In genomic region chr19:9982852-9983542, GRCm38 (mm10) we compare ENCODE assay signal across 8 mouse cellular contexts. TPM values are rescaled to one million over a fixed set of nuclear protein-coding genes. Genes with fewer than 3 reads are reported as not detected.
DNase-seq lines count a peak whose midpoint lies in the region; ATAC-seq and TF ChIP-seq lines count a peak whose summit lies in the region.

No protein-coding gene starts in this region.

- H3K79me3 ChIP-seq in C2C12 (ENCODE audit: low read depth): peaks cover 27% of the 10 kb centered on the region

- H3K4me3 ChIP-seq in C2C12 (ENCODE audit: insufficient read depth, poor library complexity, severe bottlenecking): peak overlapping the region; percentile 100
- H3K4me3 ChIP-seq in embryonic facial prominence, embryonic 13.5 days: peak overlapping the region; percentile 93
- peak overlapping the region; percentile 93 for H3K4me3 ChIP-seq in heart, embryonic 12.5 days
- peak overlapping the region; percentile 76 for H3K4me3 ChIP-seq in kidney, postnatal 0 days (replicated peaks; ENCODE audit: low read depth, low read length)
- H3K4me3 ChIP-seq in lung, postnatal 0 days (ENCODE audit: low read depth, low read length): peak overlapping the region; percentile 92

- peaks cover 32% of the 10 kb centered on the region for H3K36me3 ChIP-seq in C2C12 (ENCODE audit: control insufficient read depth, insufficient read depth)
- H3K36me3 ChIP-seq in embryonic facial prominence, embryonic 13.5 days: peaks cover 30% of the 10 kb centered on the region
- peaks cover 26% of the 10 kb centered on the region for H3K36me3 ChIP-seq in heart, embryonic 12.5 days
- peaks cover 12% of the 10 kb centered on the region for H3K36me3 ChIP-seq in kidney, postnatal 0 days (ENCODE audit: insufficient read depth, low read length)
- H3K36me3 ChIP-seq in lung, postnatal 0 days (ENCODE audit: insufficient read depth, low read length): peaks cover 11% of the 10 kb centered on the region; the same call in 1 of the 2 replicates

- H3K27me3 ChIP-seq in C2C12 (ENCODE audit: control insufficient read depth, insufficient read depth, insufficient read length): no peaks in the 10 kb centered on the region
- H3K27me3 ChIP-seq in embryonic facial prominence, embryonic 13.5 days: no peaks in the 10 kb centered on the region
- H3K27me3 ChIP-seq in heart, embryonic 12.5 days (replicated peaks): no peaks in the 10 kb centered on the region
- H3K27me3 ChIP-seq in kidney, postnatal 0 days (ENCODE audit: insufficient read depth, low read length): no peaks in the 10 kb centered on the region
- H3K27me3 ChIP-seq in lung, postnatal 0 days (replicated peaks; ENCODE audit: insufficient read depth, low read length): no peaks in the 10 kb centered on the region

- peak overlapping the region; percentile 94 for H3K9ac ChIP-seq in embryonic facial prominence, embryonic 13.5 days
- H3K9ac ChIP-seq in heart, embryonic 12.5 days: peak overlapping the region; percentile 92
- H3K9ac ChIP-seq in kidney, postnatal 0 days (ENCODE audit: low read depth, low read length): peak overlapping the region; percentile 94
- H3K9ac ChIP-seq in lung, postnatal 0 days (replicated peaks; ENCODE audit: low read depth): peak overlapping the region; percentile 96

- H3K79me2 ChIP-seq in C2C12 (ENCODE audit: control insufficient read depth, insufficient read depth): peaks cover 42% of the 10 kb centered on the region

- H3ac ChIP-seq in C2C12 (ENCODE audit: control insufficient read depth, insufficient read length, low read depth): peak overlapping the region; percentile 86

- ATAC-seq in activated CD4-positive, CD25-positive, alpha-beta regulatory T cell, adult 4 months: peak; percentile 28
- ATAC-seq in embryonic facial prominence, embryonic 13.5 days (ENCODE audit: insufficient number of reproducible peaks, insufficient read depth, low FRiP score, low TSS enrichment, low read depth): peak; percentile 80
- peak; percentile 72 for ATAC-seq in heart, embryonic 12.5 days (ENCODE audit: insufficient number of reproducible peaks, low FRiP score)
- peak; percentile 77 for ATAC-seq in kidney, postnatal 0 days (replicated peaks; ENCODE audit: low FRiP score, low read depth)
- ATAC-seq in lung, postnatal 0 days: peak; percentile 77

- no peak for TF ChIP-seq CTCF in C2C12 (IDR thresholded peaks at IDR 0.05; ENCODE audit: control insufficient read depth, insufficient read depth, insufficient read length)
- no peak for TF ChIP-seq CTCF in kidney, postnatal 0 days (IDR thresholded peaks at IDR 0.05; ENCODE audit: low read depth)
- TF ChIP-seq CTCF in lung, postnatal 0 days (IDR thresholded peaks at IDR 0.05): peak; percentile 22; the same call in 1 of the 2 replicates

- H3K4me2 ChIP-seq in embryonic facial prominence, embryonic 13.5 days: peak overlapping the region; percentile 93
- peak overlapping the region; percentile 93 for H3K4me2 ChIP-seq in heart, embryonic 12.5 days
- peak overlapping the region; percentile 66 for H3K4me2 ChIP-seq in kidney, postnatal 0 days (ENCODE audit: low read length)
- peak overlapping the region; percentile 60 for H3K4me2 ChIP-seq in lung, postnatal 0 days (replicated peaks; ENCODE audit: low read depth, low read length)

- H3K27ac ChIP-seq in embryonic facial prominence, embryonic 13.5 days: peak overlapping the region; percentile 98
- peak overlapping the region; percentile 99 for H3K27ac ChIP-seq in heart, embryonic 12.5 days (ENCODE audit: poor library complexity, severe bottlenecking)
- H3K27ac ChIP-seq in kidney, postnatal 0 days: peak overlapping the region; percentile 97
- peak overlapping the region; percentile 99 for H3K27ac ChIP-seq in lung, postnatal 0 days (ENCODE audit: low read length)

- peak; percentile 78 for DNase-seq in kidney, postnatal 0 days (ENCODE audit: low spot score)
- DNase-seq in lung, postnatal 0 days (ENCODE audit: low spot score): peak; percentile 86
- DNase-seq in ovary, postnatal 36 days (ENCODE audit: low spot score): peak; percentile 71
- peak; percentile 64 for DNase-seq in urinary bladder, postnatal 25 days (ENCODE audit: low spot score)

- WGBS in embryonic facial prominence, embryonic 13.5 days: under 1% methylated on average over 31 of the region's 31 CpGs
- under 1% methylated on average over 31 of the region's 31 CpGs for WGBS in heart, embryonic 12.5 days
- WGBS in kidney, postnatal 0 days: under 1% methylated on average over 31 of the region's 31 CpGs
- under 1% methylated on average over 31 of the region's 31 CpGs for WGBS in lung, postnatal 0 days

- peaks cover 40% of the 10 kb centered on the region for H3K4me1 ChIP-seq in embryonic facial prominence, embryonic 13.5 days
- H3K4me1 ChIP-seq in heart, embryonic 12.5 days (replicated peaks): peaks cover 39% of the 10 kb centered on the region
- H3K4me1 ChIP-seq in kidney, postnatal 0 days (replicated peaks; ENCODE audit: insufficient read depth, low read length): peaks cover 5% of the 10 kb centered on the region; the same call in 1 of the 2 replicates
- H3K4me1 ChIP-seq in lung, postnatal 0 days (ENCODE audit: insufficient read depth, low read depth, low read length): peaks cover 14% of the 10 kb centered on the region; the same call in 1 of the 2 replicates

- TF ChIP-seq EP300 in lung, postnatal 0 days (IDR thresholded peaks at IDR 0.05): peak; percentile 22; the same call in 1 of the 2 replicates

- H3K9me3 ChIP-seq in embryonic facial prominence, embryonic 13.5 days: no peaks in the 10 kb centered on the region
- no peaks in the 10 kb centered on the region for H3K9me3 ChIP-seq in heart, embryonic 12.5 days (replicated peaks)
- H3K9me3 ChIP-seq in kidney, postnatal 0 days (replicated peaks; ENCODE audit: low read length): no peaks in the 10 kb centered on the region
- H3K9me3 ChIP-seq in lung, postnatal 0 days (ENCODE audit: low read length): no peaks in the 10 kb centered on the region

TF ChIP-seq in C2C12, 6 proteins besides CTCF, POLR2A, EP300 and RAD21:
- TF ChIP-seq MYOD1 (IDR thresholded peaks at IDR 0.05; ENCODE audit: control insufficient read depth, insufficient read length, low read depth) (no peak), MAX (IDR thresholded peaks at IDR 0.05) (peak; percentile 18), USF1 (IDR thresholded peaks at IDR 0.05; ENCODE audit: low read depth) (peak; percentile 90)
TF ChIP-seq in C2C12: peak in this region for 2.

RNA-seq across cellular contexts. Expression of gene Fth1, which starts 2.6 kb away (rescaled TPM):
- 4,975 TPM for polyA plus RNA-seq in C2C12 (2012; fragmentation: generic; extraction: Trizol)
- polyA plus RNA-seq in activated CD4-positive, CD25-positive, alpha-beta regulatory T cell, adult 4 months (2017; shearing (Covaris generic)): 1,000 to 10,000 TPM; 1,834 to 2,304 TPM
- 1,553 and 1,793 TPM in 2 replicates for polyA plus RNA-seq in embryonic facial prominence, embryonic 13.5 days (2015; fragmentation: Nextera tagmentation; extraction: Ambion mirVana)
- polyA plus RNA-seq in heart, embryonic 12.5 days (2016; fragmentation: Nextera tagmentation; extraction: Ambion mirVana): 2,254 and 2,412 TPM in 2 replicates
- 2,883 and 2,906 TPM in 2 replicates for polyA plus RNA-seq in kidney, postnatal 0 days (2015; fragmentation: Nextera tagmentation; extraction: Ambion mirVana)
- polyA plus RNA-seq in lung, postnatal 0 days (2015; fragmentation: Nextera tagmentation; extraction: Ambion mirVana): 3,752 and 3,783 TPM in 2 replicates

RNA-seq across cellular contexts. Expression of gene Best1, which starts 18.4 kb away (rescaled TPM):
- 0.09 TPM for polyA plus RNA-seq in C2C12 (2012; fragmentation: generic; extraction: Trizol)
- not detected for polyA plus RNA-seq in activated CD4-positive, CD25-positive, alpha-beta regulatory T cell, adult 4 months (2017; shearing (Covaris generic))
- polyA plus RNA-seq in embryonic facial prominence, embryonic 13.5 days (2015; fragmentation: Nextera tagmentation; extraction: Ambion mirVana): 0.73 and 0.98 TPM in 2 replicates
- 0.32 and 0.34 TPM in 2 replicates for polyA plus RNA-seq in heart, embryonic 12.5 days (2016; fragmentation: Nextera tagmentation; extraction: Ambion mirVana)
- 1.8 and 3.3 TPM in 2 replicates for polyA plus RNA-seq in kidney, postnatal 0 days (2015; fragmentation: Nextera tagmentation; extraction: Ambion mirVana)
- 2.0 and 2.3 TPM in 2 replicates for polyA plus RNA-seq in lung, postnatal 0 days (2015; fragmentation: Nextera tagmentation; extraction: Ambion mirVana)

RNA-seq across cellular contexts. Expression of gene Rab3il1, which starts 18.5 kb away (rescaled TPM):
- 4.5 TPM for polyA plus RNA-seq in C2C12 (2012; fragmentation: generic; extraction: Trizol)
- 1 to 10 TPM in 1 of 2 experiments, not detected in 1; 1.2 TPM for polyA plus RNA-seq in activated CD4-positive, CD25-positive, alpha-beta regulatory T cell, adult 4 months (2017; shearing (Covaris generic))
- polyA plus RNA-seq in embryonic facial prominence, embryonic 13.5 days (2015; fragmentation: Nextera tagmentation; extraction: Ambion mirVana): 42.0 and 43.3 TPM in 2 replicates
- polyA plus RNA-seq in heart, embryonic 12.5 days (2016; fragmentation: Nextera tagmentation; extraction: Ambion mirVana): 38.0 and 39.7 TPM in 2 replicates
- polyA plus RNA-seq in kidney, postnatal 0 days (2015; fragmentation: Nextera tagmentation; extraction: Ambion mirVana): 30.6 and 31.5 TPM in 2 replicates
- polyA plus RNA-seq in lung, postnatal 0 days (2015; fragmentation: Nextera tagmentation; extraction: Ambion mirVana): 23.8 and 25.9 TPM in 2 replicates

RNA-seq across cellular contexts. Expression of gene Fads3, which starts 58.4 kb away (rescaled TPM):
- polyA plus RNA-seq in C2C12 (2012; fragmentation: generic; extraction: Trizol): 161 TPM
- not detected for polyA plus RNA-seq in activated CD4-positive, CD25-positive, alpha-beta regulatory T cell, adult 4 months (2017; shearing (Covaris generic))
- polyA plus RNA-seq in embryonic facial prominence, embryonic 13.5 days (2015; fragmentation: Nextera tagmentation; extraction: Ambion mirVana): 8.6 and 10.0 TPM in 2 replicates
- polyA plus RNA-seq in heart, embryonic 12.5 days (2016; fragmentation: Nextera tagmentation; extraction: Ambion mirVana): 40.7 and 45.2 TPM in 2 replicates
- polyA plus RNA-seq in kidney, postnatal 0 days (2015; fragmentation: Nextera tagmentation; extraction: Ambion mirVana): 35.0 and 37.4 TPM in 2 replicates
- 79.6 and 96.1 TPM in 2 replicates for polyA plus RNA-seq in lung, postnatal 0 days (2015; fragmentation: Nextera tagmentation; extraction: Ambion mirVana)

Comparison
In these comparisons a context has a peak if more than half of its experiments do, and no peak if none do; other contexts are left out.
1. Peak in every context shown above with its lines: DNase-seq, ATAC-seq, H3K4me3 ChIP-seq and H3K27ac ChIP-seq.
2. ATAC-seq: peak in every context shown above with its lines; median percentile 80 in embryonic facial prominence, embryonic 13.5 days; 77 in kidney, postnatal 0 days; 77 in lung, postnatal 0 days; 72 in heart, embryonic 12.5 days; 28 in activated CD4-positive, CD25-positive, alpha-beta regulatory T cell, adult 4 months.